Comparison of ENCODE assay signal across 20 mouse cellular contexts in genomic region chr2:78983944-78984498, GRCm38 (mm10).
"Had no signal": no experiment of that assay in that cellular context is flagged by ENCODE, and none has a peak within 500 bp of the region (broad histone marks: within the 10 kb centered on the region; RNA-seq: fewer than 3 reads in every experiment).

No protein-coding gene starts in this region.

- DNase-seq: kidney, adult 11 months; kidney, adult 9 months; kidney, postnatal 14 days; kidney, postnatal 4 days; lung, adult 2 months; lung, postnatal 14 days; lung, postnatal 4 days; retina, postnatal 1 day; right cerebral cortex, postnatal 25 days; spleen, adult 18-20 months; thymus, postnatal 25 days had no signal

- ATAC-seq: midbrain, embryonic 13.5 days; midbrain, embryonic 16.5 days had no signal

- H3K4me3 ChIP-seq: limb, embryonic 12.5 days; limb, embryonic 15.5 days; liver, embryonic 15.5 days; midbrain, embryonic 10.5 days; midbrain, embryonic 13.5 days; myocyte; neural tube, embryonic 13.5 days; stomach, embryonic 15.5 days had no signal

- H3K9me3 ChIP-seq: limb, embryonic 12.5 days; limb, embryonic 15.5 days; liver, embryonic 15.5 days; midbrain, embryonic 10.5 days; midbrain, embryonic 13.5 days; neural tube, embryonic 13.5 days; stomach, embryonic 15.5 days had no signal

- H3K27ac ChIP-seq: limb, embryonic 12.5 days; limb, embryonic 15.5 days; liver, embryonic 15.5 days; midbrain, embryonic 10.5 days; midbrain, embryonic 13.5 days; neural tube, embryonic 13.5 days; stomach, embryonic 15.5 days had no signal

- H3K4me1 ChIP-seq: limb, embryonic 12.5 days; limb, embryonic 15.5 days; midbrain, embryonic 10.5 days had no signal

- H3K9ac ChIP-seq: limb, embryonic 12.5 days; limb, embryonic 15.5 days; liver, embryonic 15.5 days; midbrain, embryonic 13.5 days; neural tube, embryonic 13.5 days; stomach, embryonic 15.5 days had no signal

- H3K36me3 ChIP-seq: limb, embryonic 12.5 days; limb, embryonic 15.5 days; liver, embryonic 15.5 days; midbrain, embryonic 10.5 days; midbrain, embryonic 13.5 days; neural tube, embryonic 13.5 days; stomach, embryonic 15.5 days had no signal

- H3K4me2 ChIP-seq: limb, embryonic 12.5 days; limb, embryonic 15.5 days; liver, embryonic 15.5 days; midbrain, embryonic 13.5 days; neural tube, embryonic 13.5 days; stomach, embryonic 15.5 days had no signal

- H3K27me3 ChIP-seq: limb, embryonic 12.5 days; limb, embryonic 15.5 days; liver, embryonic 15.5 days; midbrain, embryonic 13.5 days; neural tube, embryonic 13.5 days; stomach, embryonic 15.5 days had no signal
